Mouse (Mus musculus): ENCODE results near the gene Srsf3. TPM values are rescaled to one million over a fixed set of nuclear protein-coding genes. Genes with fewer than 3 reads are reported as not detected.
A peak's percentile ranks its signal among the peaks of the same experiment; 100 is the strongest.
"Not testable (repeated sequence)": the region's sequence is repeated elsewhere in the genome, so short reads cannot be mapped to it uniquely, and the experiment has no call there.

Srsf3 gene
- 884 TPM in 2 replicates for polyA plus RNA-seq (2016; fragmentation: Nextera tagmentation; extraction: Ambion mirVana)

DNA sequence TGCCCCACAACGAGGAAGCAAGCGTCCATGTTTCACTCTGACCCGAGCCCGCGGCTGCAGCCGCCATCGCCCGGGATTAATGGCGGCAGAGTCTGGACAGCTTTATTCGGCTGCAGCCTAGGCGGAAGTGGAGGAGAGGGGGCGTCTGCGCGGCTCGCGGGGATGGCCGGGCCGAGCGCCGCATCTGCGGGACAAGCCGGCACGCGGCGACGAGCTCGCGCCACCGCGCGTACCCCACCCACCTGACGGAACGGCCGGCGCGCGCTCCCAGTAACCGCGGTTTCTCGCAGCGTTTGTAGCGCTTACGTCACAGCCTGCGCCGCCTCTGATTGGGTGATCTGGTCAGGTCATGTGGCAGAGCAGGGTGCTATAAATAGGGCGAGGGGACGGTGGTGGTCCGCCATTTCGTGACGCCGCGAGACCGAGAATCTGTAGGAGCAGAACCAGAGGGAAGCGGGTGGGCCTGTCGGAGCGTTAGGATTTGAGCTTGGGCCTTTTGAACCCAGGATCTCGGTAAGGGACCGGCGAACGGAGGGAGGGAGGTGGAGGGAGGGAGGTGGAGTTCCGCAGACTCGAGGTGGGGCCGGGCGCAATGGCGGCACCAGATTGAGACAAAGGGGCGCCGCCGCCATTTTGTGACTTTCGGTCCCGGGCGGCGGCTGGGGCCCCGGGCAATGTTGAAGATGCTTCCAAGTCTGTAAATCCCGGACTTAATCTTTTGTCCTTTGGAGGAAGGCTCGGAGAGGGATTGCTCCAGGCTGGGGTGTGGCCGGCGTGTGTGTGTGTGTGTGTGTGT lies at the start of gene Srsf3:
Gene Srsf3 (plus strand): TSS at position 355 of the 796 bp plus-strand sequence.
- Histone ChIP-seq H3K27me3 (ENCODE audit: poor library complexity, severe bottlenecking) (no peaks in the 10 kb centered on the region), H3K9me3 (no peaks in the 10 kb centered on the region), H3K4me1 (peaks cover 36% of the 10 kb centered on the region), H3K4me3 (peak within 1 kb of the TSS; percentile 80), H3K36me3 (replicated peaks) (peaks cover 37% of the 10 kb centered on the region), H3K27ac (peak within 1 kb of the TSS; percentile 99)
- WGBS: under 1% methylated on average over 77 of the region's 77 CpGs
- DNase-seq (ENCODE audit: extremely low spot score, low spot score): peak; percentile 100

DNA sequence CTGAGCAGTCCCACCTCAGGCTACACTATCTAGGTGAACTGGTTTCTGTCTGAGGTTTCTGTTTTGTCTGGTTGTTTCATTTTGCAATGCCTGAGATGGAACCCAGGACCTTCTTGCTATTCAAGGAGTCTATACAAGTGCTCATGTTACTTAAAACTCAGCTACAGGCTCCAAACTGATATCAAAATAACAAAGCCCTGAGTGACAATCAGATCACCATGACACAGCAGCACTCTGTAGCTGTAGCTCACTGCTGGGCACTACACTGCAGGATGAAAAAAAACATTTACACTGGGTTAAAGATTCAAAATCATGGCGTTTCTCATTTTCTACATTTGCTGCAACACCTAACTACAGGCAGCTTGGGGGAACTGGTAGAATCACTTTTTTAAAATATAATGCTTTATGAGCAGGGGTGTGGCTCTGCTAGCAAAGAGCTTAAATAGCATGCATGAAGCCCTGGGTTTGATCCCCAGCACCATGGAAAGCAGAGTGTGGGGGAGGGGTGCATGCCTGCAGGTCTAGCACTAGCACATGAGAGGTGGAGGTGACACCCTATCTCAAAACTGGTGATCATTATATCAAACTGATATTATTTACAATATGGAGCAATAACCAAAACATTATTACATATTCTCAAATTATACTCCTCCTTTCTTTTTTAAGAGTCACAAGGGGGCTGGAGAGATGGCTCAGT lies 47.6 kb upstream of the Srsf3 start:
- Histone ChIP-seq H3K4me1 (no peaks in the 10 kb centered on the region), H3K9me3 (no peaks in the 10 kb centered on the region), H3K4me3 (no peak overlapping the region), H3K27me3 (ENCODE audit: poor library complexity, severe bottlenecking) (no peaks in the 10 kb centered on the region), H3K36me3 (replicated peaks) (peaks cover 93% of the 10 kb centered on the region), H3K27ac (no peak overlapping the region)
- WGBS: 88% methylated on average over 1 of the region's 1 CpGs
- DNase-seq (ENCODE audit: extremely low spot score, low spot score): no peak

GRCm38 (mm10) chr17:28986833-28987232 lies 45.6 kb upstream of the Srsf3 start:
- H3K27me3 ChIP-seq (ENCODE audit: poor library complexity, severe bottlenecking): no peaks in the 10 kb centered on the region

GRCm38 (mm10) chr17:28987713-28988112 lies 44.7 kb upstream of the Srsf3 start:
- peaks cover 92% of the 10 kb centered on the region for H3K36me3 ChIP-seq (replicated peaks)
- H3K4me1 ChIP-seq: peaks cover 7% of the 10 kb centered on the region; the same call in 1 of the 2 replicates
- no peak overlapping the region for H3K4me3 ChIP-seq
- H3K9me3 ChIP-seq: no peaks in the 10 kb centered on the region
- DNase-seq (ENCODE audit: extremely low spot score, low spot score): no peak
- WGBS: 79% methylated on average over 4 of the region's 4 CpGs
- H3K27ac ChIP-seq: no peak overlapping the region
- H3K27me3 ChIP-seq (ENCODE audit: poor library complexity, severe bottlenecking): no peaks in the 10 kb centered on the region

More at GRCm38 (mm10) chr17:28986833-28987232, 45.6 kb upstream of the Srsf3 start:
- Histone ChIP-seq H3K9me3 (no peaks in the 10 kb centered on the region), H3K36me3 (replicated peaks) (peaks cover 97% of the 10 kb centered on the region), H3K27ac (no peak overlapping the region), H3K4me1 (peaks cover 3% of the 10 kb centered on the region; the same call in 1 of the 2 replicates), H3K4me3 (no peak overlapping the region)
- DNase-seq (ENCODE audit: extremely low spot score, low spot score): no peak

DNA sequence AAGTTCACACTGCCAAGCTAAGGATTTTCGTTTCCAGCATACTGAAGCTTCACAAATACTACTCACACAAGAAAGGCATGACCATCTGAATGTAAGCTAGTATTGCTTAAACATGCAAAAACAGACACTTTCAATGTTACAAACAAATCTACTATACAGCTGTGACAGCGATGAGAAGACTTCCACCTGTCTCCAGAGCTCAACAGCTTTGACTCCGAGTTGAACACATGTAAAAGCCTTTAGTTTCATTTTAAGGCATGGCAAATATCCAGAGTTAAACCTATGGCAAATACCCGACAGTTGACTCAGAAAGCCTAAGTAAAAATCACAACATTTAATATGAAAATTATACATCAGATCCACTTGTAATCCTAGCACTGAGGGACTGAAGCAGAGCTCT lies 44.1 kb upstream of the Srsf3 start:
- no peak for DNase-seq (ENCODE audit: extremely low spot score, low spot score)
- peaks cover 7% of the 10 kb centered on the region; the same call in 1 of the 2 replicates for H3K4me1 ChIP-seq
- no peak overlapping the region for H3K4me3 ChIP-seq
- H3K27me3 ChIP-seq (ENCODE audit: poor library complexity, severe bottlenecking): no peaks in the 10 kb centered on the region
- H3K36me3 ChIP-seq (replicated peaks): peaks cover 89% of the 10 kb centered on the region
- no peak overlapping the region for H3K27ac ChIP-seq
- WGBS: 93% methylated on average over 4 of the region's 4 CpGs
- no peaks in the 10 kb centered on the region for H3K9me3 ChIP-seq

- 91% methylated on average over 3 of the region's 3 CpGs for WGBS
- H3K36me3 ChIP-seq (replicated peaks): peaks cover 89% of the 10 kb centered on the region
Observed at GRCm38 (mm10) chr17:28988996-28989395, 43.4 kb upstream of the Srsf3 start.

DNA sequence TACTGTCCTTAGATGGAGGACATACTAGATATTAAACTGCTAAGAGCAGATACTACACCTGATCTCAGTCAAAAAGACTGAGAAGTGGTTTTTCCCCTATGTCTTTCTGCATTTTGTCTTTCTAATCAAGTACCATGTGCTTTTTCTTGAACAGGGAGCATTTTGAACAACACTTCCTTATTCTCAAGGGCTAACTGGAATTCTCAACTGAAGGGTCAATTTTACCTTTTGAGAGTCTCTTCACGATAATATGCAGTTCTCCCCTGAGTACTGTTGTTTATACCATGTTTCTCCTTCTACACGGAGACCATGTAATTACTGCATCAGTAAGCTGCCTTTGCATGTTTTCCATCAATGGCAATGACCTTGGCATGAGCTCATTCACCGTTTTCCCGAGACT lies 42.4 kb upstream of the Srsf3 start:
- H3K9me3 ChIP-seq: no peaks in the 10 kb centered on the region
- no peak for DNase-seq (ENCODE audit: extremely low spot score, low spot score)
- 87% methylated on average over 4 of the region's 4 CpGs for WGBS
- peaks cover 7% of the 10 kb centered on the region; the same call in 1 of the 2 replicates for H3K4me1 ChIP-seq
- H3K27ac ChIP-seq: no peak overlapping the region
- H3K4me3 ChIP-seq: no peak overlapping the region
- peaks cover 90% of the 10 kb centered on the region for H3K36me3 ChIP-seq (replicated peaks)
- H3K27me3 ChIP-seq (ENCODE audit: poor library complexity, severe bottlenecking): no peaks in the 10 kb centered on the region

More at GRCm38 (mm10) chr17:28988996-28989395, 43.4 kb upstream of the Srsf3 start:
- no peaks in the 10 kb centered on the region for H3K9me3 ChIP-seq
- H3K27ac ChIP-seq: no peak overlapping the region
- DNase-seq (ENCODE audit: extremely low spot score, low spot score): no peak
- no peak overlapping the region for H3K4me3 ChIP-seq
- peaks cover 7% of the 10 kb centered on the region; the same call in 1 of the 2 replicates for H3K4me1 ChIP-seq
- no peaks in the 10 kb centered on the region for H3K27me3 ChIP-seq (ENCODE audit: poor library complexity, severe bottlenecking)

DNA sequence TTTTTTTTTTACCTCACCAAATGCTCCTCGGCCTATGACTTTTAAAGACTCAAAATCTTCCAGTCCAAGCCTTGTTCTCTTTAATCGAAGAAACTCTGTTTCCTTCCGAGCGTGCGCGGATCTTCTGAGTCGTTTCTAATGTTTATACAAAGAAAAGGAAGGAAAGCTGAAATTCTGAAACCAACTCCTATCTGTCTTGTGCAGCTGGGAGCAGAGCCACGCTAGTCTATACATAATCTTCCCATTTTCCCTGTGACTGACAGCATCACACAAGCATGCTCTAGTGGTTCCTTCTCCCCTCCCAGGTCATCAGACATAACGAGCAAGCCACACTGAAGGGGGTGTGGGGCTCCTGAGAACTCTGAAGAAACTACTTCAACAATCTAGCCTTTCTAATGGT lies 41.1 kb upstream of the Srsf3 start:
- no peak overlapping the region for H3K27ac ChIP-seq
- no peaks in the 10 kb centered on the region for H3K9me3 ChIP-seq
- WGBS: 87% methylated on average over 9 of the region's 9 CpGs

DNA sequence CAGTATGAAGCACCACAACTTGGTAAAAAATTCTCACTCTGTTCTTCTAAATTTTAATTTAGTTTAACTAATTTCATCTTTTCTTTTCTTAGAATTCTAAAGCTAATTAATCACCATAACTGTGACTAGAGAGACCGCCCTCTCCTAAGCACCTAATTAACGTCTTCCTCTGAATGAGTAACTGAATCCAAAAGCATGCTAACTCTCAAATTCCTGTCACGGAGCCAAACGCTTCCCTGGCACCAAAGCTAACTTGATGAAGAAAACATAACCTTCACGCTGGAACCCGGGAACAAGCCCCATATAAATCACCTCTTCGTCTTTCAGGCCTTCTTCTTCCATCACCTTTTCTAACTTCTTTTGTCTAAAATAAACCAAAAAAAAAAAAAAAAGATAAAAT lies 40.3 kb upstream of the Srsf3 start:
- Histone ChIP-seq H3K27me3 (ENCODE audit: poor library complexity, severe bottlenecking) (no peaks in the 10 kb centered on the region), H3K27ac (no peak overlapping the region), H3K4me3 (no peak overlapping the region), H3K36me3 (replicated peaks) (peaks cover 91% of the 10 kb centered on the region), H3K9me3 (no peaks in the 10 kb centered on the region), H3K4me1 (peaks cover 7% of the 10 kb centered on the region; the same call in 1 of the 2 replicates)
- WGBS: 78% methylated on average over 7 of the region's 7 CpGs
- DNase-seq (ENCODE audit: extremely low spot score, low spot score): no peak

More for the DNA sequence above, 41.1 kb upstream of the Srsf3 start:
- Histone ChIP-seq H3K36me3 (replicated peaks) (peaks cover 91% of the 10 kb centered on the region), H3K4me1 (peaks cover 7% of the 10 kb centered on the region; the same call in 1 of the 2 replicates), H3K27me3 (ENCODE audit: poor library complexity, severe bottlenecking) (no peaks in the 10 kb centered on the region), H3K4me3 (no peak overlapping the region)
- no peak for DNase-seq (ENCODE audit: extremely low spot score, low spot score)

DNA sequence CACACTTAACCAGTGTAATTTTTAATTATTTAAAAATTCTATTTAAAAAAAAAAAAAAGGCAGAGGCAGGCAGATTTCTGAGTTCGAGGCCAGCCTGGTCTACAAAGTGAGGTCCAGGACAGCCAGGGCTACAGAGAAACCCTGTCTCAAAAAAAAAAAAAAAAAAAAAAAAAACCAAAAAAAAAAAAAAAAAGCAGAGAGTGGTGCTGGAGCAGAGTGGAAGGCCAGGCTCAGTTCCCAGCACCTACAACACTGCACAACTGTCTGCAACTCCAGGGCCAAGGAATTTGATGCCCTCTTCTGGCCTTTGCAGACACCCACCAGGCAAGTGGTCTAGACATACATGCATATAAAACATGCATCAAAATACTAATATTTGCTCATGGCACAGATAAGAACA lies 39.4 kb upstream of the Srsf3 start:
- WGBS: 100% methylated on average over 1 of the region's 1 CpGs
- H3K36me3 ChIP-seq (replicated peaks): peaks cover 91% of the 10 kb centered on the region
- H3K9me3 ChIP-seq; DNase-seq (ENCODE audit: extremely low spot score, low spot score); H3K4me1 ChIP-seq; H3K27ac ChIP-seq; H3K4me3 ChIP-seq; H3K27me3 ChIP-seq (ENCODE audit: poor library complexity, severe bottlenecking): not testable (repeated sequence)

- H3K27me3 ChIP-seq (ENCODE audit: poor library complexity, severe bottlenecking): no peaks in the 10 kb centered on the region
- H3K27ac ChIP-seq: no peak overlapping the region
- no peak overlapping the region for H3K4me3 ChIP-seq
- no peak for DNase-seq (ENCODE audit: extremely low spot score, low spot score)
- no peaks in the 10 kb centered on the region for H3K9me3 ChIP-seq
- WGBS: 92% methylated on average over 4 of the region's 4 CpGs
- H3K36me3 ChIP-seq (replicated peaks): peaks cover 92% of the 10 kb centered on the region
- H3K4me1 ChIP-seq: peaks cover 7% of the 10 kb centered on the region; the same call in 1 of the 2 replicates
Observed at GRCm38 (mm10) chr17:28994615-28995014, 37.8 kb upstream of the Srsf3 start.

DNA sequence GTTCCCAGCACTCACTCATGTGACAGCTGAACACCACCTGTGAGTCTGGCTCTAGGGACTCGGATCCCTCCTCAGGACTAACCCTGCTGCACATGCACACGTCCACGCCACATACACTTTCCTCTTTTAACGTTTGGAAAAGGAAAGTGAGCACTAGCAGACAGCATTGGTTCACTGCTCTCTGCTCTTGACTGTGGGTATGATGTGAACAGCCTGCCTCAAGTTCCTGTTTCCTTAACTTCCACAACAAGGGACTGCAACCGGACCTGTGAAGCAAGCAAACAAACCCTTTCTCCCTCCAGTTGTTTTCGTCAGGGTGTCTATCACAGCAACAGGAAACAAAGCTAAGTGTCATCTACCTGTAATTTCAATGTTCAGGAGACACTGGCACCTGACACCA lies 32.0 kb upstream of the Srsf3 start:
- Histone ChIP-seq H3K4me3 (no peak overlapping the region), H3K27ac (no peak overlapping the region), H3K36me3 (replicated peaks) (peaks cover 85% of the 10 kb centered on the region), H3K9me3 (no peaks in the 10 kb centered on the region), H3K27me3 (ENCODE audit: poor library complexity, severe bottlenecking) (no peaks in the 10 kb centered on the region), H3K4me1 (peaks cover 7% of the 10 kb centered on the region)
- DNase-seq (ENCODE audit: extremely low spot score, low spot score): no peak
- WGBS: 89% methylated on average over 6 of the region's 6 CpGs

GRCm38 (mm10) chr17:29003740-29004139 lies 28.7 kb upstream of the Srsf3 start:
- H3K4me3 ChIP-seq: no peak overlapping the region
- peaks cover 60% of the 10 kb centered on the region for H3K36me3 ChIP-seq (replicated peaks)
- no peak for DNase-seq (ENCODE audit: extremely low spot score, low spot score)
- H3K27ac ChIP-seq: no peak overlapping the region
- no peaks in the 10 kb centered on the region for H3K27me3 ChIP-seq (ENCODE audit: poor library complexity, severe bottlenecking)
- WGBS: 82% methylated on average over 1 of the region's 1 CpGs
- no peaks in the 10 kb centered on the region for H3K9me3 ChIP-seq
- H3K4me1 ChIP-seq: peaks cover 35% of the 10 kb centered on the region

Measured in forebrain, embryonic 10.5 days (tissue).